Mouse (Mus musculus) inflammation-experienced regulatory T-cells, adult 6 months (primary cell): ENCODE data around the gene Grb10. TPM values are rescaled to one million over a fixed set of nuclear protein-coding genes. Genes with fewer than 3 reads are reported as not detected.

Source experiments
- ATAC-seq: one replicate; pipeline ENCODE4 v1.8.0; 2017
- polyA plus RNA-seq, 3 experiments: library from polyadenylated mRNA; unstranded; fragments of 100-300 nt; shearing (Covaris generic); gene quantifications; one replicate each; pipeline ENCODE4 v1.2.1; 2017

The Grb10 gene
- polyA plus RNA-seq, 3 experiments from 2014 or later, result not detected

DNA sequence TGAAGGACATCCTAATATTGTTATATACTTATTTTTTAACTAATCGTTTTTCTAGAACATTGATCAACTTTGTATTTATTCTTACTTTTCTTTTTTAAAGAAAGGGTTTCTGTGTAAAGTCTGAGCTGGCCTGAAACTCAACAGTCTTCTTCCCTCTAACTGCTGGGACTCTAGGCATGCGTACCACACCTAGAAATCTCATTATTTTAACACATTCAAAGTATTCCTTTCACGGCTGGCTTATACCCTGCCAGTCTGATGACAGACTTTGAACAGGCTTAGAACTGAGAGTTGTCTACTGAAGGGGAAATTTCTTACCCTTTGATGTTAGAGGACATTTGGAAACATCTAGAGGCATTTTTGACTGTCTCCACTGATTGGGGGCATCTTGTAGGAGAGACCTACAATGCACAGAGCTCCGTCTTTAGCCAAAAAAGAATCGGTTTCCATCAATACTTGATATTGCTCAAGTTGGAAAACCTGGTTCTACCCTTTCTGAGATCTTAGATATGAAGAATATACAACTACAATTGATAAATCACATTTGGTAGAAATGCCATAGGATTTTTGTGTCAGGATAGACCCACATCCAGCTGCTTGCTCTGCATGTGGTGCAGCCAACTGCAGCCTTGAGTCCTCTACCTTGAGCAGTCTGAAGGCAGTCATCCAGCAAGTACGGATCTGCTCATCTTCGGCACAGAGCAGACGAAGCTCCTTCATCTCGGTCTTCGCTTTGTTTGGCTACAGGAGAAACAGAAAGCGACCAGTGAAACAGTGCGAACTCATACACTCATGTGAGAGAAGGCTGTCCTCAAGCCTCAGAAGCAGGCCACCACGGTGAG is 95.0 kb downstream of the Grb10 start:
- ATAC-seq, result no peak

DNA sequence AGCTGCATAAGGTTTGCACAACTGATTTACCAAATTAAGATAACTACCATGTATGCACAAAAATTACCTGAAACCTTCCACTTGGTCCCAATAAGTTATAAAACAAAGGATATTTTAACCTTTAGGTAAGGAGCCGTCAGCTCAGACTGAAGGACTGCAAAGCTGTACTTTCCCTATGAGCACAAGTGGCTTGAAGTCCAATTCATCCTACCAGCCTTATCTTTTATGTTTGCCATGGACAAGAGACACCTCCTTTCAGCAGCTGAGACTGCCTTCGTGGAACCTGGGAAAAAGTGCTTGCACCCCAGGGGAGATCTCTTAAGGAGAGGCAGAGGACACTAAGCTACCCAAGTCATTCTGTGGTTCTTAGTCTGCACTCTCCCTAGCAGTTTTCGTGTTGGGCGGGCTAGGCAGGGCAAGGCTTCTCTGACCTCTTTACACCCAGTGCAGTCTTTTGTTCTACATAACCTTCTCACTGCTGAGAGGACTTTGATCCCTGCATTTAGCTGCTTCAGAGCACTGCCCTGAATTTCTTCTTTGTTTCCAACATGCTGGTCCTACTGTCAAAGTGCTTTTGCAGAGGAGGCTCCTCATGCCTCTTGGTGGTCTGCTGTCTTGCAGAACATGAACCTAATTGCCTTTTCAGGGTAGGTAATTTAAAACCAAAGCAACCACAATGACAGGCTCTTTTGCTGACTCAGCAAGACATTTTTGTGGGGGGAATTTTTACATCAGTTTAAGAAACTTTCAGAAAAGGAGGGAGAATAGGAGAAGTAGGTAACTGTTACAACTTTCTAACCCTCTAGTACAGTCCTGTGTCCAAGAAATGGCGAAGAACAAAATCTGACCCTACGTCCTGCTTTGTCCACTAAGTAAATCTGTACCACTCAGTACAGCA is 95.9 kb downstream of the Grb10 start:
- ATAC-seq, result no peak

DNA sequence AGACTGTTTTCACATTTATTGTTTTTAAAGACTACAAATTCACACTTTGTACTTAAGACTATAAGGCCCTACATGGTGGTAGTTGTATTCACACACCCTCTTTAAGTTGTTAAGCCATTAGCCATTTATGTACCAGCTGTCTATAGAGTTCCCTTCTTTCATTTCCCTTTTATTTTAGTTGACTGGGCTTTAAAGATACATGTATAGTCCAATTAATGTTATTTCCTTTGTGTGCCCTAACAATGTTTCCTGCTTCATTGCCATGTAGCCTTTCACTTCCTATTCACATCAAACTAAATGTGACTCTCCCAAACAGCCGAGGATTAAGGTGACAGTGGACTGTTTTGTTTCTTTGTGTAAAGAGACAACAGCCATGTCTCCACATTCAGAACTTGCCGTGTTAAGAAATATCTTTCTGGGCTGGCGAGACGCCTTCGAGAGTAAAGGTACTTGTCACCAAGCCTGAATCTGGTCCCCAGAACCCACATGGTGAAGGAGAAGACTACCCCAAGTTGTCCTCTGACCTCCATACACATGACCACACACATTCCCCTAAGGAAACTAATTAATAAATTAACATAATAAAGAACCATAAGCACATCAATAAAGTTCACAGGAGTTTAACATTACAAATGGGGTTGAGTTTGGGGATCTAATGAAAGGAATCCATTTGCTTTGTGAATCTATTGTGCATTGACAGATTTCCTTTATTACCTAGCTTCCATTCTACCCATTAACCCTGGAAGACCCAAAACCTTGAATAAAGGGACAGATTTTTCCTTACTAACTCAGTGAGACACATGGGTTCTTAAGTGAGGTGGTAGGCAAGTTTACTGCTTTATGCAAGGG is 97.4 kb downstream of the Grb10 start:
- no peak for ATAC-seq

DNA sequence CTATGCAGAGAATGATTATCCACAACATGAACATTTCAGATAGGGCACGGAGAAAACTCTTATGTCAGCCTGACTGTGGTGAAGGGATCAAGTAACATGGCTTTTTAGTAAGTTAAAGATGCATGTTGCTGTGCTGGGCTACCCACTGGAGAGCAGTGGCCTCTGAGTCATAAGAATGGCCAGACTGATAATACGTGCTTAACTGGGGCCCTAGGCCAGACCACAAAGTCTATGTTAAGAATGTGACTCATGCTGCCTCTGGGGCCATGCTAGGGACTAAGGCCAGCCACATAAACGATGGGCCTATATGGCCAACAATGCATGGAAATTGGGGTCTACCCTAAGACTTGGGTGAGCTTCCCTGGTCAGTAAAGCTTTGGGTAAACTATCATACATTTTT is 98.9 kb downstream of the Grb10 start:
- ATAC-seq, result no peak

DNA sequence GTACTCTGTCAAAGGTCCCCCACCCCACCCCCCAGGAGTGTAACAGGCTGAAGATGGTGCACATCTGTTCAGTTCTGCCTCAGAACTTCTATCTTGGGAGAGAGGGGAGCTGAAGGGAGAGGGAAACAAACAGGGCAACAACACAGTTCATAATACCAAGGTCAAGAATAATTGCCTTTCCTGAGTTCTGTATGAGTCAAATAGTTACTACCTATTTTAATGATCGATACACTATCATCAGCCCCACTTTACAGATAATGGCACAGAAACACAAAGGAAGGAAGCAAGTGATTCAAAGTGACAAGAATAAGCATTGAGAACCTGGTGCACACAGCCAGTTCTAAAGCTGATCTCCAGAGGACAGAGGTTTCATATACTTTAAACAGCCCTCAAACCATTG is 99.9 kb downstream of the Grb10 start:
- ATAC-seq, result no peak

DNA sequence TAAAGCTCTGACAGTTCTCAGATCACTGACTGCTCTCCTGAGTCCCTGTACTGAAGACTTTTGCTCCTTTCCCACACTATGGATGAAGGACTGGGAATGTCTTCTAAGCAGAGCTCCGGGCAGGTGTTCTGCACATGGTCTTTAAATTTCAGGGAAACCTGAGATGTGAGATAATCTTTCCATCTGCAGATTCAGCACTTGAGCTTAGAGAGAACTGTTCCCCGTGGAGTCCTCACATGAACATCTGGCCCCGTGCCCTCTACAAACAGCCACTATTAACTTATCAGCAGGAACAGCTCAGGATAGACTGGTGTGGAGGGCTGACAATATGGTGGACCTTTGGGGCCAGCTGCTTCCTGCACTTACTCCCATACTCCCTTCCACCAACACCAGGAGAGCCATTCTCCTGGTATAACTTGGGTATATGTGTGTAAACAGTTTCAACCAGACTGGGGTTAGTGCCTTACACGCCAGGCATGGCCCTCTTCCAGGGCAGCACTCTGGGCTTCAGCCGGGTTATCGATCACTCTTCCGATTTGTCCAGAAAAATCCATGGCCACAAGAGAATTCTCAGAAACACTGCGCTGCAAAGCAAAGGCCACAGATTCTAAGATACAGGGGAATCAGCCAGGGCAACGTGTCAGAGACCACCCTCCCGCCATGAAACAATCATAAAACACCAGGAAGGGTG is 101.0 kb downstream of the Grb10 start:
- ATAC-seq, result no peak

DNA sequence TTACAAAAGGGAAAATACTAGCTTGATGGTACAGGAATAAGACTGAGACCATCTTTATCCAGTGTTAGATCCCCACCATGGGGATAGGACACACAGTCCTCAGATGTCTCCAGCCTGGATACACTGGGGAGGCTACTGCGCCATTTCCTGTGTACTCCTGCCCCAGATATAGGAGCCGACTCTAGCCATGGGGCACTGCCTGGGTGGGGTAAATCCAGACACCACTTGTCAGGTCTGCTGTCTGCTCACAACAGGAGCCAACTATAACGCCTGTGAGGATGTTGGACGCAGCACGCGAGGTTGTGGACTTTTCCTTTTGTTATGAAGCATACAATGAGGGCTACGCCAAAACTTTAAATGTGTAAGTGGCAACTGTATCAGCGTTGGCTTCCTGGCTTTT is 103.7 kb downstream of the Grb10 start:
- ATAC-seq, result no peak

DNA sequence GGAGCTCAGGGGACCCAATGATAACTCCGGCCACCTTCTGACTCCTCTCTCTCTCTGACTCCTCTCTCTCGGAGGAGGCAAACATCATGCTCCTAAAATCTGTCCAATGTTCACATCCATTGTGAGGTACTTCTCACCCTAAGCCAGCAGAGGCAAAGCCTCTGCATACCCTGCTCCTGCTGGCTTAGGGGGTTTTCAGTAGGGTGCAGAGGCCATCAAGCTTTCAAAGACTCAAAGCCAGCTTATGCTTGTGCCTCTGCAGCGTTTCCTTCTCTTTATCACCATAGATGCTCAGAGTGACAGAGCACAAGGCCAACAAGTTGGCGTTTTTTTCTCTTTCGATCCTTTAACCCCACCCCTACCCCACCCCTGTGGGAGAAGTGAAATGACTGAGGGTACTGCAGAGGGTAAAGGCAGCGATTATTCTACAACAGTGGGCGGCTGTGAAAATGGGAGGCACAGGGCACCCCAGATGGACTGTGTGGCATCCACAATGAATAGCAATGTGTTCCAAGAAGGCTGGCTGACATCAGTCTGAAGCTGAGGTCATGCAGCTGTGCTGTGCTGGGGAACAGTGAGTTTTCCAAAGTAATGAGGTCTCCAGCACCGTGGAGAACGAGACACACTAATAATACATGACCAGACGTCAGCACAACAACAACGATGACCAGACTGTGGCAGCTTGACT is 106.2 kb downstream of the Grb10 start:
- ATAC-seq, result no peak

DNA sequence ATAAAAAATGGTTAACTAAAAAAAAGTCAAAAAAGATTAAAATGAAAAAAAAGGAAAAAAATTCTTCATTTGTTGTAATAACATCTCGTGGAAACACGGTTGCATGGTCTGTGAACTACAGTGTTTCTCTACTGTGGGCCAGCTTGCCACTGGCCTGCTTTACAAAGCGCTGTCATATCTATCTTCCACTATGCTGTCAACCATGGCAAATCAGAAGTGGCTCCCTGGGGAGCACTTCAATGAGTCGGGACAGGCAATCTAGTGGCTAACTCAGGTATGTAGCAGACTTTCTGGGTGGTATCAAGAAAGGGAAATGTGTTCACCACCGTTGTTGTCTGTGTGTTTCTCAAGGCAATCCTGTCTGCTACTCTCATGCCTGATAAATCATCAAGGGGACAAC is 106.8 kb downstream of the Grb10 start:
- ATAC-seq, result no peak

DNA sequence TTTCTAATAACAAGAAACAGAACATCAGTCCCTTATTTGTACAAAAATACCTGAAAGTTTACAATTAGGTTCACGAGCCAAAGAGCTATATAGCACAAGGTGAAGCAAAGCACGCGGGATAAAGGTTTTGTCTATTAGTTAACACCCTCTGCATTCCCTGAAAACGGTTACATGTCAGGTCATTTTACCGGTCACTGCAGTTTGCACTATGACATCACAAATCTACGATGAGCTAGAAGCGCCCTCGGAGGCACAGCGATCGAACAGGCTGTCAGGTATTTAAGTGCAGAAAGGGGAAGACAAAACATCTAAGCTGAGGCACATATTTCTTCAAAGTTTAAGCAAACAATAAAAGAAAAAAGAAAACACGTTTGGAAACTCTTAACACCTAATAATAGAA is 108.0 kb downstream of the Grb10 start:
- no peak for ATAC-seq

DNA sequence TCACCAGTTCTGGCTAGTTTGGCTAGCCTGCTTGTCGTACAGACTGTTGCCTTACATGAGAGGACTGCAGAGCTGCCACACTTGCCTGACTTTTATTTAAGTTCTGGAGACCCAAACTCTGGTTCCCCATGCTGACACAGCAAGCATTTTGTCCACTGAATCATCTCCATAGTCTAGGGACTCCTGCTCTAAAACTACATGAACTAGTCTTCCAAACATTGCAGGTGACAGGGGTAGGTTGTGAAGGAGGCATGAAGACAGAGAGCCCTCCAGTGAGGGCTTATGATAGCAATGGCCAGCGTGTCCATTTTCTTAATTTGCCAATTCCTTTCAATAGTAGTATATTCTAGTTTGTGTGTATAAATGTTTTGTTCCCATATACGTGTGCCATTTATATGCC is 109.4 kb downstream of the Grb10 start:
- ATAC-seq, result no peak

DNA sequence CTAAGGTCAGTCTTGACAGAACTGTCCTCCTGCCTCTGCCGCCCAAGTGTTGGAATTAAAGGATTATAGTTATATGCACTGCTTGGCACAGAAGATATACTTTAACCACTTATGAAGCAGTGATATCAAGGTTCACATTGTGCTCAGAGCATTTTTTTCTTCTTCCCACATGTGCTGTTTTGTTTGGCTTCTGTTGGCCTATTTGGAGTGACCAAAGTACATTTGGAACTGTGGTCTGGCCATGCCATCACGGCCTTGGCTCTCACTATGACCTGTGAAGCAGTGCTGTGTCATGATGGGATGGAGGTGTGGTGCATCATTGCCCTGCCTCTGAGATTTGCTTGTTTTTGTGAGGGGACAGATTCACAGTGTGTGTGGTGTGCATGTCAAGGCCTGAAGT is 109.9 kb downstream of the Grb10 start:
- no peak for ATAC-seq

DNA sequence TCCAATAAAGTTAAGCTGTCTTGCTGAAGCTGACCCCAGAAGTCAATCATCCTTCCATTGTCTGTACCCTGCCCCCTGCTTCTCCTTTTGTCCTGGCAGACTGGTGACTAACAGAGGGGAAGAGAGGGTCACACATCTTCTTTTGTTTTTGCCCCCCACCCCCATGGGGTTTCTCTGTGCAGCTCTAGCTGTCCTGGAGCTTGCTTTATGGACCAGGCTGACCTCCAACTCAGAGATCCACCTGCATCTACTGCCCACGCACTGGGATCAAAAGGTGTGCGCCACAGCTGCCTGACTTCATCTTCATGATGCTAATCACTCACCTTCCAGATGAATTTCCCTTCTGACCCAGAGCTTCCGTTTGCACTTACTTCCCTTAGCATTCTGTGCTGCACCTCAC is 114.6 kb downstream of the Grb10 start:
- no peak for ATAC-seq

DNA sequence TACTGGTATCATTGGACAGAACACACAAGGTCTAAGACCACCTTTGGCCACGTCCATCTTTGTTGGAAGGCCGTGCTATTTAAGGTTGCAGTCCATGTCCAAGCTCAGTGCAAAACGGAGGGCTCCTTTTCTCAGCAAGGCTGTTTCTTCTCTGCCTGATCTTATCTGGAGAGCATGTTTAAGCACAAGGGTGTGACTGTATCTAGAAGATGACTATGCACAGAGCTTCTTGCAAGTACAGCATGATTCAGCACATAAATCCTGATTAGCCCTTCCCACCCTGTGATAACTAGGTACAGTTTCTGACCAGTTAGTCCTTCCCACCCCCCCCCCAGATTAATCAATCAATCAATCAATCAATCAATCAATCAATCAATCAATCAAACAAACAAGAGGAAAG is 115.1 kb downstream of the Grb10 start:
- no peak for ATAC-seq

DNA sequence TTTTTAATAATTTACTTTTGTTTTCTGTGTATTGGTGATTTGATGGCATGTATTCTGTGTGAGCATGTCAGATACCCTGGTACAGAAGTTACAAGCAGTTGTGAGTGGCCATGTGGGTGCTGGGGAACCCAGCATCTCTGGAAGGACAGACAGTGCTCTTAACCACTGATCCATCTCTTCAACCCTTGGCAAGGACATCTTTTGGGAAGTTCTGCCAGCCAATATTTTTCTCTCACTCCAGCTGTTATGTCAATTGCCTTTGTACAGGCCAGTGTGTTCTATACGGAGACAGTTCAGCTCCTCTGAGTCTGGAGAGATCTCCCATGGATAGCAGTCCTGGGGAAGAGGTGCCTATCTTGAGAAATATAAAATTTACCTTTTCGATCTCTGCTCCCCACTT is 116.4 kb downstream of the Grb10 start:
- ATAC-seq, result no peak

DNA sequence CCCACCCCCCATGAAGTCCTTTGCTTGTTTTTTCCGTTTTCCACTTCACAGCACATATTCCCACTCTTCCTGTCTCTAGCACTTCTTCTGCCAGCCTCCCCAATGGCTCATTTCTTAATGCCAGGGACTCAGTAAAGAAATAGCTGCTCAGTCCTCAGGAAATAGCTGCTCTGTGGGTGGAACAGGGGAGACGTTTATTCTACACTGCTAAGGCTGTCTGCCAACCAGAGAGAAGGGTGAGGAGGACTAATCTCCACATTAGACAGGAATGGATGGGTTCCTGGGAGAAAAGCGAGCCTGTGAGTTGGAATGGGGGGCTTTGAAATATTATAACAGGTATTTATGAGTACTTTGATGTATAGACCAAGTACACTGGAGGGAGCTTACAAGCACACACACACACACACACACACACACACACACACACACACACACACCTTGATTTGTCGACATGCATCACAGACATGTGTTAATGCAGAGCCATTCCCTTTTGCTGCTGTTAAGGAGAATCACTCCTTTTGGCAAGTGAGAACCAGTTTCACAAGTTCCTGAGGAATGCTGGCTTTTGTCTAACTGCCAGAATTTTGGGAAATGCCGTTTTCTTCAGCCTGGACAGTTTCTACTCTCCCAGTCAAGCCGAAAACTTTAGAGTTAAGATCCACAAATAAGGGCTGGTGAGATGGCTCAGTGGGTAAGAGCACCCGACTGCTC is 130.6 kb downstream of the Grb10 start:
- ATAC-seq, result no peak

DNA sequence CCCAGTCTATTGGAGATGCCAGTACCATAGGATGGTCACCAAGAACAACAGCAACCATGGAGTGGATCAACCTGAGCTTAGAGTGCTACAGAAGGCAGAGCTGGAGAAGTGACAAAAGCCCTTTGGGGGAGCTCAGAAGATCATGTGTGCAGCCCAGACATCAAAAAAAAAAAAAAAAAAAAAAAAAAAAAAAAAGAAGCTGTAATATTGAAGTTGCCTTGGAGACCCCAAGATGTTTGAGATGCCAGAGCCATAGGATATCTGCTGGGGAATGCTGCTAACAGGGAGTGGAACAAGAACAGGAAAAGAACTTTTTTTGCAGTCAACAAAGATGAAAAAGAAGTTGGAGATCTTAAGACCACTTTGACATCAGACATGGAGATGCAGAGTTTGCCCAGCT is 133.0 kb downstream of the Grb10 start:
- no peak for ATAC-seq

DNA sequence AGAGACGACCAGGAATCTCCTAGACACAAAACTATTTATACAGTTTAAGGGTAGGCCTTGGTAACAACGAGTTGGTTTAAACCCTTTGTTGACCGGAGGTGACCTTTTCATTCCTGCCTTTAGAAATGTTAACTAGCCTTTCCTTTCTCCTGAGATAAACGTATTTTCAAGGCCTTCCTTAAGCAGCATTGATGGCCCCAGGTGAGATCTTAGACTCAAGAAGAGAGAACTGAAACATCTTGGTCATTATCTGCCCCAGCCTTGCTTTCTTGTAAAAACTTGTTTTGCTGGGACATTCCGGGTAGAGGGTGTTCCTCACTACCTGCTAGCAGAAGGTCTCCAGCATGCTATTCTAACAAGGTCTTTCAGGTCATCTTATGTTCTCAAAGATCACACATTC is 133.5 kb downstream of the Grb10 start:
- no peak for ATAC-seq

DNA sequence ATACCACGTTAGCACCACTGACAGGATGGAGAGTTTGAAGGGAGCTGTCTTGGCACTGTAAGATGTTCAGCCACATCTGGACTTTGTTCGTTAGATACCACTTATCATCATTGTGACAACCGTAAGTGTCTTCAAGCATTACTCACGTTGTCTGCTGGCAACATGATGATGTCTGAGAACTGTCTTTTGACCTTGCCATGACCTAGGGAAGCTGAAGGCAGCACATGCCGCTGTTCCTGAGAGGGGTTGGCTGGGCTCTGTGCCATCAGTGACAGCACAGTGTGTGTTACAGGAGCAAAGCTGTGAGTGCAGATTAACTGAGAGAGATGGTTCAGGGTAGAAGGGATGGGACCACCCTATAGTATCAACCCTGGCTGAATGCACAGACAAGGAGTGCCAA is 137.0 kb downstream of the Grb10 start:
- no peak for ATAC-seq

DNA sequence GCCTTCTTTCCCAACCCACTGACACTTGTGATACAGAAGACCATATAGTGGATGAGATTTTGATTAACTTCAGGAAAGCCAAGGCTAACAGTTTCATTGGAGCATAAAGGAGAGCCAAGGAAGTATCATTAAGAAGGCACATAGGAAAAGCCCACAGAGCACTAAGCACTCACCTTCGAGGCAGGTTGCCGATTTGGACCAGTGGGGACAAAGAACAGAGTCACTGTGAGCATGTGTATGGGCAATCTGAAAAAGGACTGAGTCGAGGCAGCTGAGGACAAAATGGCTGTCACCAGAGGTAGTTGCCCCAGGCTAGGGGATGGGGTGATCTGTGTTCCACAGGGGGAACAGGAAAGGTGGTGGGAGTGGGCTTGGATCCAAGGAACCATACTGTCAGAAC is 140.0 kb downstream of the Grb10 start:
- no peak for ATAC-seq
